Mouse (Mus musculus): Measurements from ENCODE around the gene Gucy1a1.

DNA sequence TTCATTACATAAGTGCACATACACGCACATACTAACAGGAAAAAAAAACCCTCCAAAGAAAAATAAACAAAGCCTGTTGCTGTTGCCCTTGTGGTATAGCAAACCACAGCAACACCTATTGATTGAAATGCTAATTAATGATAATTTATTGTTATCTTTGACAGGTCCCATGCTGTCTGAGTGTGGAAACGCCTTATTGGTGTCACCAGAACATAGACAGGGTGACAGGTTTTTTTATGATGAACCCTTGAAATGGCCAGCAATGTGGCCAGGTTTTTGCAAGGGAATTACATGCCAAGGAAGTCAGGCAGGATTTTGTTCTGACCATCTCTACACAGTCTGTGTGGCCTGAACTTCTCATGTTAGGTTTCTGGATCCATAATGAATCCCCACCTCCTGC, 93.6 kb downstream of the Gucy1a1 start:
- no peak for TF ChIP-seq CTCF (IDR thresholded peaks at IDR 0.05; ENCODE audit: borderline replicate concordance, extremely low read depth, insufficient read depth, insufficient read length)
- no peak for TF ChIP-seq POLR2A (IDR thresholded peaks at IDR 0.05; ENCODE audit: borderline replicate concordance, extremely low read depth, insufficient read depth, insufficient read length, poor library complexity, severe bottlenecking)
